Mouse (Mus musculus): Measurements from ENCODE around the gene Shank3. TPM values are rescaled to one million over a fixed set of nuclear protein-coding genes. Genes with fewer than 3 reads are reported as not detected.

Gene Shank3
- polyA plus RNA-seq, 1 experiment from 2014 or later, result 0.70 TPM

DNA sequence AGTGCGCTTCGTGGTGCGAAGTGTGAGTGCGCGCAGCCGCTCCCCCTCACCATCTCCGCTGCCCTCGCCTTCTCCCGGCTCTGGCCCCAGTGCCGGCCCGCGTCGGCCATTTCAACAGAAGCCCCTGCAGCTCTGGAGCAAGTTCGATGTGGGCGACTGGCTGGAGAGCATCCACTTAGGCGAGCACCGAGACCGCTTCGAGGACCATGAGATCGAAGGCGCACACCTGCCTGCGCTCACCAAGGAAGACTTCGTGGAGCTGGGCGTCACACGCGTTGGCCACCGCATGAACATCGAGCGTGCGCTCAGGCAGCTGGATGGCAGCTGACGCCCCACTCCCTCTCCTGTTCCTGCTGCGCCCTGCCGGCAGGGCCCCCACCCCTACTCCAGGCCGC is 58.6 kb downstream of the Shank3 start:
- 0 out of 2 replicates have a peak, but pooled peaks have one; percentile 12 for ATAC-seq
- Histone ChIP-seq H3K36me3 (ENCODE audit: control insufficient read depth, insufficient read depth, low read length) (no peaks in the 10 kb centered on the region), H3K4me1 (ENCODE audit: control insufficient read depth, insufficient read depth, low read length) (peaks cover 13% of the 10 kb centered on the region; the same call in 1 of the 2 replicates), H3K27ac (ENCODE audit: low read length) (no peak overlapping the region), H3K27me3 (replicated peaks; ENCODE audit: control insufficient read depth, insufficient read depth, low read length) (peaks cover 21% of the 10 kb centered on the region), H3K9me3 (ENCODE audit: control insufficient read depth, low read length) (no peaks in the 10 kb centered on the region), H3K4me2 (ENCODE audit: low read depth, low read length) (peak overlapping the region; percentile 40), H3K4me3 (ENCODE audit: low read length) (peak overlapping the region; percentile 12; the same call in 1 of the 2 replicates), H3K9ac (ENCODE audit: low read depth, low read length) (no peak overlapping the region)
- WGBS, result 9% methylated on average over 34 of the region's 34 CpGs

DNA sequence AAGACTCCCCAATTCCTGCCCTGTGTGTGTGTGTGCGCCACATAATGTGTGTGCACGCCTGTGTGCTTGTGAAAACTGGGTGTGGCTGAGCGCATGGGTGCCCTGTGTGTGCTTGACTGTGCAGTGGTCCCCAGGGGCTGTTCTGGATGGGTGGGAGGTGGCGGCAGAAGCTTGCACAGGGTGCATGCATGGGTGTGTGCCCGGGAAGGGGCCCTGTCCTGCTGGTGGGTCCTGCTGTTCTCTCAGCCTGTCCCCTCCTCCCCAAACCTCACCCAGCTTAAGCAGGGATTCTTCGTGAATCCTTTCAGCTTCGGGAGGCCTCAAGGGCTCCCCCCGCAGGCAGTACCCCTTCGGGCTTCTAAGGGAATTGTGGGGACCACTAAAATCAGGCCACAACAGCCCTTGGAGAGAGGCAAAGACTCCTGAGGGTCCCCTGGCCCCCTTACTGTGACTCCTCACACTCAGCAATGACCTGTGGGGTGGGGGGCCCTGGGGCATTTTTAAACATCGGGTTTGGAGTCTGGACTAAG is 59.8 kb downstream of the Shank3 start:
- Histone ChIP-seq H3K27ac (ENCODE audit: low read length) (no peak overlapping the region), H3K9me3 (ENCODE audit: control insufficient read depth, low read length) (no peaks in the 10 kb centered on the region), H3K4me1 (ENCODE audit: control insufficient read depth, insufficient read depth, low read length) (peaks cover 13% of the 10 kb centered on the region; the same call in 1 of the 2 replicates), H3K36me3 (ENCODE audit: control insufficient read depth, insufficient read depth, low read length) (no peaks in the 10 kb centered on the region), H3K27me3 (replicated peaks; ENCODE audit: control insufficient read depth, insufficient read depth, low read length) (peaks cover 21% of the 10 kb centered on the region), H3K4me3 (ENCODE audit: low read length) (no peak overlapping the region), H3K9ac (ENCODE audit: low read depth, low read length) (no peak overlapping the region), H3K4me2 (ENCODE audit: low read depth, low read length) (no peak overlapping the region)
- WGBS, result 50% methylated on average over 10 of the region's 10 CpGs
- no peak for ATAC-seq

DNA sequence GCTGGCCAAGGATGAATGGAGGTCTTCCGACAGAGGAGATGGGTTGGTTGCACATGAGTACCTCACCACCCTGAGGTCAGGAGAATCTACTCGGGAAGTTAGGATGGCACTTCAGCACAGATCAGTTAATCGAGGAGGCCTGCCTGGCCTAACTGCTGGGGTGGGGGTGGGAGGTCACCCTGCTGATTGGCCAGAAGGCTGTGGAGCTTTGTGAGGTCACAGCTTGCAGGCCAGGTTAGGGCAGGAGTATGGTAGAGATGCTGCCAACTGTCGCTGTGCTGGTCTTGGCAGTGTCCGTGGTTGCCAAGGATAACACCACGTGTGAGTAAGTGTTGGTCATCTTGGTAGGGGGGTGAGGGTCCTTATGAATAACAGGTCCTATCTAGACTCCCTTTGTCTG is 68.7 kb downstream of the Shank3 start, which contains the start of gene Acr:
Acr (plus strand) TSS at position 213 of the 400 bp plus-strand sequence.
- no peak within 1 kb of the TSS for H3K27ac ChIP-seq (ENCODE audit: low read length)
- no peaks in the 10 kb centered on the region for H3K36me3 ChIP-seq (ENCODE audit: control insufficient read depth, insufficient read depth, low read length)
- H3K9ac ChIP-seq (ENCODE audit: low read depth, low read length), result no peak within 1 kb of the TSS
- H3K4me1 ChIP-seq (ENCODE audit: control insufficient read depth, insufficient read depth, low read length), result no peaks in the 10 kb centered on the region
- ATAC-seq, result no peak
- no peaks in the 10 kb centered on the region for H3K27me3 ChIP-seq (replicated peaks; ENCODE audit: control insufficient read depth, insufficient read depth, low read length)
- H3K4me3 ChIP-seq (ENCODE audit: low read length), result no peak within 1 kb of the TSS
- no peak within 1 kb of the TSS for H3K4me2 ChIP-seq (ENCODE audit: low read depth, low read length)
- H3K9me3 ChIP-seq (ENCODE audit: control insufficient read depth, low read length), result no peaks in the 10 kb centered on the region
- 87% methylated on average over 6 of the region's 6 CpGs for WGBS

DNA sequence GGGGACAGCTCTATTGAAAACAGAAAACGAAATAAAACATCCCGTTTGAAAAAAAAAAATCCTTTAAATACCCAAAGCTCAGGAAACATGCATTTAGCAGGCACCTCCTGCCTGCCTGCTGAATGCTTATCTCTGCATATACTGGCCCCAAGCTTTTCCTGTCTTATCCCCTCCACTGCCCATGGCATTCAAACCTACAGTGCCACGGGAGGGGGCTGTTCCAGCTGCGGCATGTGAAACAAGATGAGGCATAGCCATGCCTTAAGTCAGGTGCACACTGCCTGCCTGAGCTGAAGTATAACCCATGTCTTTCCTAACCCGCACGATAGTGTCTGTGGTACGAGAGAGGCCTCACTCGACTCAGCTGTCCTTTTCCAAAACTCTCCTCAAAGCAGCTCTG is 72.7 kb downstream of the Shank3 start:
- H3K4me2 ChIP-seq (ENCODE audit: low read depth, low read length), result no peak overlapping the region
- no peaks in the 10 kb centered on the region for H3K9me3 ChIP-seq (ENCODE audit: control insufficient read depth, low read length)
- WGBS, result 75% methylated on average over 8 of the region's 8 CpGs
- H3K4me1 ChIP-seq (ENCODE audit: control insufficient read depth, insufficient read depth, low read length), result no peaks in the 10 kb centered on the region
- no peaks in the 10 kb centered on the region for H3K36me3 ChIP-seq (ENCODE audit: control insufficient read depth, insufficient read depth, low read length)
- H3K4me3 ChIP-seq (ENCODE audit: low read length), result no peak overlapping the region
- no peak overlapping the region for H3K27ac ChIP-seq (ENCODE audit: low read length)
- no peak for ATAC-seq
- H3K27me3 ChIP-seq (replicated peaks; ENCODE audit: control insufficient read depth, insufficient read depth, low read length), result no peaks in the 10 kb centered on the region
- H3K9ac ChIP-seq (ENCODE audit: low read depth, low read length), result no peak overlapping the region

DNA sequence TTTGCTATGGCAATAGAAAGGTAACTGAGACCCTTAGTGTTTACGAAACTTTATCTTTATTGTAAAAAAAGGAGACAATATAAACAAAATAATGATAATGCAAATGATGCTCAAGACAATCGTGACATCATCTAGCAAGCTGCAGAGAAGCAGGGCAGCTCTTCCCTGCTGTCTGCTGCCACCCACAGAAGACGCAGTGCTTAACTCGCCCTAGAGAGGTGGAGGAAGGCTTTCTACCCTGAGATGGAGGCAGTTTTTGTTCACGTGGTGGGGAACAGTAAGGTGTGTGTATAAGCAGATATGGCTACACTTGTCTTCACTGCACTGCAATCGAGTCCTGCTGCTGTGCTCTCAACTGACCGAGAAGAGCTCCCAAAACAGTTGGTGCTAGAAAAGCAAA is 83.1 kb downstream of the Shank3 start:
- 87% methylated on average over 7 of the region's 7 CpGs for WGBS

DNA sequence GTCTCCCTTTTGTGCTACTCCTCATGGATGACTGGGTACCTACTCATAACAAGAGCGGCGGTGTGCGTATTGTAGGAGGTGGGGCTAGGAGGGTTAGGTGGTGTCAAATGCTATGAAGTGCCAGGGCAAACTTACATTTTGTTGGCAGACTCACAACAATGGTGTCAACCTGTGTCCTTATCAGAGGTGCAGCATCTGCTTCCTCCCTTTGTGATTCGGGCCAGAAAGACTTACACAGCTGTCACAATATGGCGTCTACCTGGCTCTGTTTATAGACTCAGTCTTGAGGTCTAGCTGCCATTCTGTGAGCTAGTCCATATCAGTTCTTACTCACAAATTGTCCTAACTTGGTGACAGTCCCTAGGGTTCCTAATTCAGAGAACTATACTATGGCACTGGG is 85.7 kb downstream of the Shank3 start:
- H3K4me2 ChIP-seq (ENCODE audit: low read depth, low read length), result no peak overlapping the region
- H3K36me3 ChIP-seq (ENCODE audit: control insufficient read depth, insufficient read depth, low read length), result no peaks in the 10 kb centered on the region; the same call in 1 of the 2 replicates
- no peaks in the 10 kb centered on the region for H3K9me3 ChIP-seq (ENCODE audit: control insufficient read depth, low read length)
- no peak overlapping the region for H3K9ac ChIP-seq (ENCODE audit: low read depth, low read length)
- no peak for ATAC-seq
- no peaks in the 10 kb centered on the region for H3K27me3 ChIP-seq (replicated peaks; ENCODE audit: control insufficient read depth, insufficient read depth, low read length)
- 86% methylated on average over 5 of the region's 5 CpGs for WGBS
- no peaks in the 10 kb centered on the region for H3K4me1 ChIP-seq (ENCODE audit: control insufficient read depth, insufficient read depth, low read length)
- no peak overlapping the region for H3K27ac ChIP-seq (ENCODE audit: low read length)
- H3K4me3 ChIP-seq (ENCODE audit: low read length), result no peak overlapping the region

More for the DNA sequence above, 83.1 kb downstream of the Shank3 start:
- Histone ChIP-seq H3K9ac (ENCODE audit: low read depth, low read length) (no peak overlapping the region), H3K4me3 (ENCODE audit: low read length) (no peak overlapping the region), H3K4me2 (ENCODE audit: low read depth, low read length) (no peak overlapping the region), H3K9me3 (ENCODE audit: control insufficient read depth, low read length) (no peaks in the 10 kb centered on the region), H3K4me1 (ENCODE audit: control insufficient read depth, insufficient read depth, low read length) (no peaks in the 10 kb centered on the region), H3K27me3 (replicated peaks; ENCODE audit: control insufficient read depth, insufficient read depth, low read length) (no peaks in the 10 kb centered on the region), H3K36me3 (ENCODE audit: control insufficient read depth, insufficient read depth, low read length) (no peaks in the 10 kb centered on the region; the same call in 1 of the 2 replicates), H3K27ac (ENCODE audit: low read length) (no peak overlapping the region)
- ATAC-seq, result no peak

DNA sequence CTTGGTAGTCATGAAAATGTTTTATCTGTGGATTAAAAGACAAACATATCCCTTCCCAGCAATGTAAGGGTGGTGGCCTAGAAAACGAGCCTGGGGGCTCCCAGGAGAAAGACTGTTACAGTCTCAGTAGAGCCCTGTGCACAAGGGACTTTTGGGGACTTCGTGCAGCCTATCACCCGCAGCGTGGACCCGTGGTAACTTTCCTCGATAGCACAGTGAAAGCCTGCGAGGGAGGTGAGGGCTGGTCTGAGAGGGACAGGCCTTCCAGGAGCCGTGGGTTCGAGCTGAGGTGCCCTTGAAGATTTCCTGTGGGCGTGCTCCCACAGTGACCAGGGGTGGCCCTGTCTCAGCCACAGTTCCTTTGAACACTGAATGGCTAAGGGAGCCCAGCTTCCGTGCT is 86.2 kb downstream of the Shank3 start:
- Histone ChIP-seq H3K9me3 (ENCODE audit: control insufficient read depth, low read length) (no peaks in the 10 kb centered on the region), H3K4me3 (ENCODE audit: low read length) (no peak overlapping the region), H3K27me3 (replicated peaks; ENCODE audit: control insufficient read depth, insufficient read depth, low read length) (no peaks in the 10 kb centered on the region), H3K4me2 (ENCODE audit: low read depth, low read length) (no peak overlapping the region), H3K36me3 (ENCODE audit: control insufficient read depth, insufficient read depth, low read length) (no peaks in the 10 kb centered on the region; the same call in 1 of the 2 replicates), H3K9ac (ENCODE audit: low read depth, low read length) (no peak overlapping the region), H3K4me1 (ENCODE audit: control insufficient read depth, insufficient read depth, low read length) (0 out of 2 replicates have a peak, but pooled peaks cover 1% of the 10 kb centered on the region), H3K27ac (ENCODE audit: low read length) (no peak overlapping the region)
- ATAC-seq, result no peak
- whole genome bisulfite sequencing, result 89% methylated on average over 11 of the region's 11 CpGs

DNA sequence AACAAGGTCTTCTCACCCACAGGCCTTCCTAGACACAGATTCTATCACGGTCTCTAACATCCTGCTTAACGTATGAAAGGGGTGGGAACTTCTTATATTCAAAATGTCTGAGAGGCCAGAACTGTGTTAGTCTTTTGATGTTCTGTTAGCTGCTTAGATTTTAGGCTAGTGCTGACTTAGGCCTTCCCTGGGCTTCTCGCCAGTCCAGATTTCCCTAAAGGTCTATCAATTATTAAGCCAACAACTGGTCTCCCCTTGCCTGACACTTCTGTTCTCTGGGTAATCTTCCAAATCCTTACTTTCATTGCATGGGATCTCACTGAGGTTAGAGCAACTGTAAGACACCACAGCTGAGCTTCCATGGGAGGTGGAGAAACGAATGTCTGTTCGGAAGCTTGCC is 89.7 kb downstream of the Shank3 start:
- Histone ChIP-seq H3K36me3 (ENCODE audit: control insufficient read depth, insufficient read depth, low read length) (no peaks in the 10 kb centered on the region; the same call in 1 of the 2 replicates), H3K4me3 (ENCODE audit: low read length) (no peak overlapping the region), H3K4me1 (ENCODE audit: control insufficient read depth, insufficient read depth, low read length) (peaks cover 13% of the 10 kb centered on the region), H3K9me3 (ENCODE audit: control insufficient read depth, low read length) (no peaks in the 10 kb centered on the region), H3K27me3 (replicated peaks; ENCODE audit: control insufficient read depth, insufficient read depth, low read length) (no peaks in the 10 kb centered on the region), H3K4me2 (ENCODE audit: low read depth, low read length) (no peak overlapping the region), H3K27ac (ENCODE audit: low read length) (no peak overlapping the region), H3K9ac (ENCODE audit: low read depth, low read length) (no peak overlapping the region)
- WGBS, result 81% methylated on average over 5 of the region's 5 CpGs
- ATAC-seq, result no peak

DNA sequence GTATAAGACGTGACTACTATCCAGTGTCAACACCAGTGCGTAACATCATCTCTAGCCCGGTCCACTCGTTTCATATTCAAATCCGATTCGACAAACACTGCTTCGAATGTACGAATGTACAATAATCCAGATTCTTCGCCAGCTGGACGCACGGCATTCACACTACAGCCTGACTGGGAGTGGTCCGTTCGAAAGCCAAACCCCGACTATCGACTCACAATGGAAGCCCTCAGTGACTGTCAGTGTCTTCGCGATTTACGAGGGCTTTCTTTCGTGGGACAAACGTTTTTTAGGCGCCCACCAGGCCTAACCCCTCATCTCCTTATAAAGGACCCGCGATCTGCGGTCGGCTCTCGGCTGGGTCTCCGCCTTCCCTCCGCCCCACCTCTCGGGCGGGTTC is 91.9 kb downstream of the Shank3 start:
- peak overlapping the region; percentile 74 for H3K4me2 ChIP-seq (ENCODE audit: low read depth, low read length)
- peaks cover 13% of the 10 kb centered on the region for H3K4me1 ChIP-seq (ENCODE audit: control insufficient read depth, insufficient read depth, low read length)
- peak overlapping the region; percentile 89 for H3K4me3 ChIP-seq (ENCODE audit: low read length)
- peak overlapping the region; percentile 82 for H3K9ac ChIP-seq (ENCODE audit: low read depth, low read length)
- ATAC-seq, result peak; percentile 63
- H3K27me3 ChIP-seq (replicated peaks; ENCODE audit: control insufficient read depth, insufficient read depth, low read length), result no peaks in the 10 kb centered on the region
- 0 out of 2 replicates have a peak overlapping the region, but pooled peaks have one; percentile 16 for H3K27ac ChIP-seq (ENCODE audit: low read length)
- H3K36me3 ChIP-seq (ENCODE audit: control insufficient read depth, insufficient read depth, low read length), result no peaks in the 10 kb centered on the region
- WGBS, result under 1% methylated on average over 30 of the region's 30 CpGs
- no peaks in the 10 kb centered on the region for H3K9me3 ChIP-seq (ENCODE audit: control insufficient read depth, low read length)

Measured in intestine, embryonic 16.5 days (tissue).